12 mouse cellular contexts compared by ENCODE assay signal in the genomic region with DNA sequence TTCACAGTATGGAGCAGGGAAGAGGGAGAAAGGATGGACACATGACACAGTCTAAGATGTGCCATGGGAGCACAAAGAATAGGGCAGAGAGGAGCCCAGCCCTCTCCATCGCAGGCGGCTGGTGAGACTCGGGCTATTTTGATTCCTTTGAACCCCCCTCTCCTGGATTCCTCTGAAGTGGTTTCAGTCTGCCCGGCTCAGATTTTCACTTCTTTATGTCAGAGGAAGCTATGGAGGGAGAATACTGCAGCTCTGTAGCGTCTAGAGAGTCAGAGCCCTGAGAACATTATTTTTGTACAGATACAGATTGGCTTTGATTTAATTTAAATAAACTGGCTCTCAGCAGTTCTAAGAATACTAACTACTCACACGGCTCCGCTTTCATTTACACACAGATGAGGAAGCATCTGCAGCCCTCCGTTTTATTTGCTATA. TPM values are rescaled to one million over a fixed set of nuclear protein-coding genes. Genes with fewer than 3 reads are reported as not detected.
DNase-seq lines count a peak whose midpoint lies in the region; ATAC-seq and TF ChIP-seq lines count a peak whose summit lies in the region.
"Had no signal": no experiment of that assay in that cellular context is flagged by ENCODE, and none has a peak within 500 bp of the region (broad histone marks: within the 10 kb centered on the region; RNA-seq: fewer than 3 reads in every experiment).

No protein-coding gene starts in this region.

- TF ChIP-seq CTCF in midbrain, postnatal 0 days (IDR thresholded peaks at IDR 0.05): no peak

- H3K4me1 ChIP-seq in intestine, embryonic 14.5 days (replicated peaks; ENCODE audit: control insufficient read depth, insufficient read depth, low read length): no peaks in the 10 kb centered on the region
- no peaks in the 10 kb centered on the region for H3K4me1 ChIP-seq in intestine, embryonic 15.5 days (replicated peaks)
- H3K4me1 ChIP-seq in embryonic facial prominence, embryonic 15.5 days: peaks cover 34% of the 10 kb centered on the region
- H3K4me1 ChIP-seq in hindbrain, embryonic 10.5 days (replicated peaks): peaks cover 28% of the 10 kb centered on the region
- H3K4me1 ChIP-seq in midbrain, postnatal 0 days (ENCODE audit: insufficient read depth, low read length): peaks cover 11% of the 10 kb centered on the region

- no peaks in the 10 kb centered on the region for H3K36me3 ChIP-seq in intestine, embryonic 14.5 days (ENCODE audit: control insufficient read depth, insufficient read depth, low read length)
- H3K36me3 ChIP-seq in intestine, embryonic 15.5 days: no peaks in the 10 kb centered on the region
- H3K36me3 ChIP-seq in embryonic facial prominence, embryonic 15.5 days: no peaks in the 10 kb centered on the region
- no peaks in the 10 kb centered on the region for H3K36me3 ChIP-seq in hindbrain, embryonic 10.5 days
- no peaks in the 10 kb centered on the region for H3K36me3 ChIP-seq in midbrain, postnatal 0 days (ENCODE audit: insufficient read depth, low read length)
- H3K36me3 ChIP-seq: limb, embryonic 15.5 days had no signal

- no peak overlapping the region for H3K9ac ChIP-seq in intestine, embryonic 14.5 days (ENCODE audit: low read length)
- no peak overlapping the region for H3K9ac ChIP-seq in intestine, embryonic 15.5 days
- H3K9ac ChIP-seq in embryonic facial prominence, embryonic 15.5 days: no peak overlapping the region
- H3K9ac ChIP-seq in midbrain, postnatal 0 days (replicated peaks; ENCODE audit: low read length, poor library complexity, severe bottlenecking): 0 out of 2 replicates have a peak overlapping the region, but pooled peaks have one; percentile 4
- H3K9ac ChIP-seq: limb, embryonic 15.5 days had no signal

- H3K4me2 ChIP-seq in intestine, embryonic 14.5 days (ENCODE audit: low read length): no peak overlapping the region
- no peak overlapping the region for H3K4me2 ChIP-seq in intestine, embryonic 15.5 days (replicated peaks)
- H3K4me2 ChIP-seq in embryonic facial prominence, embryonic 15.5 days (replicated peaks): no peak overlapping the region
- peak overlapping the region; percentile 29 for H3K4me2 ChIP-seq in midbrain, postnatal 0 days (ENCODE audit: low read depth, low read length, poor library complexity, severe bottlenecking)
- H3K4me2 ChIP-seq: limb, embryonic 15.5 days had no signal

- no peak overlapping the region for H3K4me3 ChIP-seq in intestine, embryonic 14.5 days (ENCODE audit: low read depth, low read length)
- no peak overlapping the region for H3K4me3 ChIP-seq in intestine, embryonic 15.5 days (replicated peaks)
- no peak overlapping the region for H3K4me3 ChIP-seq in embryonic facial prominence, embryonic 15.5 days (replicated peaks)
- H3K4me3 ChIP-seq in hindbrain, embryonic 10.5 days: no peak overlapping the region
- no peak overlapping the region for H3K4me3 ChIP-seq in midbrain, postnatal 0 days (ENCODE audit: low read depth, low read length)
- H3K4me3 ChIP-seq: heart, adult 2 months; limb, embryonic 15.5 days had no signal

- no peak overlapping the region for H3K27ac ChIP-seq in intestine, embryonic 14.5 days (ENCODE audit: low read depth)
- H3K27ac ChIP-seq in intestine, embryonic 15.5 days: no peak overlapping the region
- 0 out of 2 replicates have a peak overlapping the region, but pooled peaks have one; percentile 34 for H3K27ac ChIP-seq in embryonic facial prominence, embryonic 15.5 days (replicated peaks)
- H3K27ac ChIP-seq in hindbrain, embryonic 10.5 days: peak overlapping the region; percentile 69
- H3K27ac ChIP-seq in midbrain, postnatal 0 days (ENCODE audit: low read depth, low read length): peak overlapping the region; percentile 67
- H3K27ac ChIP-seq: heart, adult 2 months had no signal

- ATAC-seq in intestine, embryonic 14.5 days (replicated peaks; ENCODE audit: low FRiP score, low TSS enrichment, low read depth): no peak
- no peak for ATAC-seq in intestine, embryonic 15.5 days
- no peak for ATAC-seq in embryonic facial prominence, embryonic 15.5 days (ENCODE audit: insufficient number of reproducible peaks, low FRiP score, low TSS enrichment, low read depth)
- ATAC-seq in midbrain, postnatal 0 days (ENCODE audit: low FRiP score): peak; percentile 20; the same call in 1 of the 2 replicates
- no peak for ATAC-seq in erythroid progenitor cell, adult 5-6 weeks (replicated peaks; ENCODE audit: low FRiP score, poor library complexity, severe bottlenecking)
- ATAC-seq: activated CD4-positive, CD25-positive, alpha-beta regulatory T cell, adult 4 months had no signal

- DNase-seq in intestine, embryonic 14.5 days (ENCODE audit: low spot score): peak; percentile 44
- DNase-seq in hindbrain, embryonic 10.5 days (ENCODE audit: low spot score): no peak
- DNase-seq in midbrain, postnatal 0 days (ENCODE audit: low spot score): peak; percentile 16
- DNase-seq in kidney, adult 8-10 months: no peak
- DNase-seq: heart, adult 2 months; kidney, postnatal 10 days; spleen, adult 18-20 months had no signal

- no peaks in the 10 kb centered on the region for H3K27me3 ChIP-seq in intestine, embryonic 14.5 days (replicated peaks; ENCODE audit: control insufficient read depth, insufficient read depth, low read length)
- H3K27me3 ChIP-seq in intestine, embryonic 15.5 days (replicated peaks): no peaks in the 10 kb centered on the region
- H3K27me3 ChIP-seq in embryonic facial prominence, embryonic 15.5 days: no peaks in the 10 kb centered on the region
- no peaks in the 10 kb centered on the region for H3K27me3 ChIP-seq in hindbrain, embryonic 10.5 days (ENCODE audit: insufficient read depth, poor library complexity, severe bottlenecking)
- no peaks in the 10 kb centered on the region for H3K27me3 ChIP-seq in midbrain, postnatal 0 days (ENCODE audit: insufficient read depth, low read length)
- H3K27me3 ChIP-seq: limb, embryonic 15.5 days had no signal

- no peaks in the 10 kb centered on the region for H3K9me3 ChIP-seq in intestine, embryonic 14.5 days (ENCODE audit: control insufficient read depth, low read length)
- H3K9me3 ChIP-seq in intestine, embryonic 15.5 days: no peaks in the 10 kb centered on the region
- no peaks in the 10 kb centered on the region for H3K9me3 ChIP-seq in embryonic facial prominence, embryonic 15.5 days (replicated peaks)
- H3K9me3 ChIP-seq in hindbrain, embryonic 10.5 days: no peaks in the 10 kb centered on the region
- H3K9me3 ChIP-seq in midbrain, postnatal 0 days (ENCODE audit: low read length): no peaks in the 10 kb centered on the region
- H3K9me3 ChIP-seq: limb, embryonic 15.5 days had no signal

- 50% methylated on average over 8 of the region's 8 CpGs for WGBS in intestine, embryonic 14.5 days
- 49% methylated on average over 8 of the region's 8 CpGs for WGBS in intestine, embryonic 15.5 days
- 31% methylated on average over 8 of the region's 8 CpGs for WGBS in embryonic facial prominence, embryonic 15.5 days
- WGBS in hindbrain, embryonic 10.5 days: 53% methylated on average over 8 of the region's 8 CpGs
- 12% methylated on average over 8 of the region's 8 CpGs for WGBS in midbrain, postnatal 0 days

RNA-seq across cellular contexts. Expression of gene AU040320, which starts 25.8 kb away (rescaled TPM):
- polyA plus RNA-seq in intestine, embryonic 14.5 days (2014; fragmentation: Nextera tagmentation; extraction: Ambion mirVana): 27.2 and 28.9 TPM in 2 replicates
- 29.3 and 30.4 TPM in 2 replicates for polyA plus RNA-seq in intestine, embryonic 15.5 days (2015; fragmentation: Nextera tagmentation; extraction: Ambion mirVana)
- polyA plus RNA-seq in embryonic facial prominence, embryonic 15.5 days (2015; fragmentation: Nextera tagmentation; extraction: Ambion mirVana): 17.6 and 22.7 TPM in 2 replicates
- polyA plus RNA-seq in hindbrain, embryonic 10.5 days (2016; fragmentation: Nextera tagmentation; extraction: Ambion mirVana): 25.3 and 31.4 TPM in 2 replicates
- total RNA-seq in midbrain, postnatal 0 days (2014; rRNA removed): 35.5 and 38.0 TPM in 2 replicates
- polyA plus RNA-seq in midbrain, postnatal 0 days (2015; fragmentation: Nextera tagmentation; extraction: Ambion mirVana): 37.2 and 40.1 TPM in 2 replicates
- total RNA-seq in erythroid progenitor cell, adult 5-6 weeks (2015; ENCODE audit: low replicate concordance): 11.3 and 24.5 TPM in 2 replicates
- 3.8 and 8.0 TPM in 2 replicates for total RNA-seq in erythroid progenitor cell, adult 5-6 weeks (2017; ENCODE audit: low replicate concordance)

RNA-seq across cellular contexts. Expression of gene Ncdn, which starts 25.9 kb away (rescaled TPM):
- polyA plus RNA-seq in intestine, embryonic 14.5 days (2014; fragmentation: Nextera tagmentation; extraction: Ambion mirVana): 29.0 and 29.8 TPM in 2 replicates
- 27.3 TPM in 2 replicates for polyA plus RNA-seq in intestine, embryonic 15.5 days (2015; fragmentation: Nextera tagmentation; extraction: Ambion mirVana)
- 31.6 and 33.4 TPM in 2 replicates for polyA plus RNA-seq in embryonic facial prominence, embryonic 15.5 days (2015; fragmentation: Nextera tagmentation; extraction: Ambion mirVana)
- polyA plus RNA-seq in hindbrain, embryonic 10.5 days (2016; fragmentation: Nextera tagmentation; extraction: Ambion mirVana): 35.6 and 49.1 TPM in 2 replicates
- total RNA-seq in midbrain, postnatal 0 days (2014; rRNA removed): 322 and 393 TPM in 2 replicates
- 186 and 194 TPM in 2 replicates for polyA plus RNA-seq in midbrain, postnatal 0 days (2015; fragmentation: Nextera tagmentation; extraction: Ambion mirVana)
- total RNA-seq in erythroid progenitor cell, adult 5-6 weeks (2015; ENCODE audit: low replicate concordance): 1.1 and 1.3 TPM in 2 replicates
- total RNA-seq in erythroid progenitor cell, adult 5-6 weeks (2017; ENCODE audit: low replicate concordance): 1.0 and 3.0 TPM in 2 replicates

RNA-seq across cellular contexts. Expression of gene Tfap2e, which starts 43.1 kb away (rescaled TPM):
- polyA plus RNA-seq in intestine, embryonic 14.5 days (2014; fragmentation: Nextera tagmentation; extraction: Ambion mirVana): not detected in 2 replicates
- not detected in 2 replicates for polyA plus RNA-seq in intestine, embryonic 15.5 days (2015; fragmentation: Nextera tagmentation; extraction: Ambion mirVana)
- polyA plus RNA-seq in embryonic facial prominence, embryonic 15.5 days (2015; fragmentation: Nextera tagmentation; extraction: Ambion mirVana): 0.60 and 1.1 TPM in 2 replicates
- 0.73 and 1.8 TPM in 2 replicates for polyA plus RNA-seq in hindbrain, embryonic 10.5 days (2016; fragmentation: Nextera tagmentation; extraction: Ambion mirVana)
- 0.14 TPM in 1 of 2 replicates, not detected in the other for total RNA-seq in midbrain, postnatal 0 days (2014; rRNA removed)
- polyA plus RNA-seq in midbrain, postnatal 0 days (2015; fragmentation: Nextera tagmentation; extraction: Ambion mirVana): 0.15 and 0.31 TPM in 2 replicates
- not detected in 2 replicates for total RNA-seq in erythroid progenitor cell, adult 5-6 weeks (2015; ENCODE audit: low replicate concordance)
- total RNA-seq in erythroid progenitor cell, adult 5-6 weeks (2017; ENCODE audit: low replicate concordance): not detected in 2 replicates
- total RNA-seq: heart, adult 2 months had no signal
- polyA plus RNA-seq: activated CD4-positive, CD25-positive, alpha-beta regulatory T cell, adult 4 months had no signal

Comparison
In these comparisons a context has a peak if more than half of its experiments do, and no peak if none do; other contexts are left out.
1. DNase-seq: peak in intestine, embryonic 14.5 days (single experiment) and midbrain, postnatal 0 days (single experiment); none in hindbrain, embryonic 10.5 days (single experiment) and kidney, adult 8-10 months (0 of 2).
2. H3K27ac ChIP-seq: peak in embryonic facial prominence, embryonic 15.5 days (single experiment), hindbrain, embryonic 10.5 days (single experiment) and midbrain, postnatal 0 days (single experiment); none in intestine, embryonic 14.5 days (single experiment) and intestine, embryonic 15.5 days (single experiment).